Mouse (Mus musculus) frontal cortex, postnatal 14 days (tissue): ENCODE measurements around the gene Calcr.
"Not testable (repeated sequence)": the region's sequence is repeated elsewhere in the genome, so short reads cannot be mapped to it uniquely, and the experiment has no call there.

ENCODE experiments used
- DNase-seq, 2 experiments: peaks; one replicate each; pipeline ENCODE4 v3.0.0; 2022; ENCODE audit warnings: low spot score in 2 of 2

Gene Calcr

GRCm38 (mm10) chr6:3764230-3764764 is at the start of gene Calcr:
Gene Calcr, minus strand, starts transcription at chr6:3764714.
- no peak for DNase-seq

- no peak for DNase-seq
These were observed 3.0 kb upstream of the Calcr start for GRCm38 (mm10) chr6:3767485-3767884.

DNA sequence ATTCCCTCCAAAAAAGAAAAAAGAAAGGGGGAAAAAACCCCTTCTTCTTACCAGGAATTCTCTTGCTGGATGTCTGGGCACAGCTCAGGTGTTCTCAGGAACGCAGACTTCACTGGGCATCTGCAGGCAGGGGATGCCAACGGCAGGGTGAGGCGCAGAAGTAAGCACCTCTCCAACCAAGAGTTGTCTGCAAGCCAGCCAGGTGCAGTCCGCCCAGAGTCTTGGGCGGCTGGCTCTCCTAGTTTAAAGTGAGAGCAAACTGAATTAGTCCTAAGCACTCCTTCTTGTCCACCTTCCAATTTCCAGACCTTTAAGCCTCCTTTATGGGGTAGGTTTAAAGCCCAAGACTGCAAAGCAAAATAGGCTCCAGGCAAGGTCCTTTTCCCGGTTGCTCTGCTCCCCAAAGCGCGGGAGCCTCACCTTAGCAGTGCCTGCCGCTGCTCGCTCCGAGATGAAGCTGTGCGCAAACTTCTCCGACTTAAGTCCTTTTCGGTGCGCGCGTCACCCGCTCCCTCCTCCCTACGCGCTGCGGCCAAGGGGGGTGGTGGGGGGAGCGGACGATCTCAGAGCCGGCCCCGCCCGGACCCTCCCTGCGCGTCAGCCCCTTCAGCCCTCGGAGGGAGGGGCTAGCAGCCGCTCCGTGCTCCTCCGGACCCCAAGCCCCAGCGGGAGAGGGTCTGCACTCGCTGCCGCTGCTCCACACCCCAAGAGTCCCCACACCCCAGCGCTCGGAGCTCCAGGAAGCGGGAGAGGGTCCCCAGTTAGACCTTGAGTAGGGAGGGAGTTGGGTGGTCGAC is 1.1 kb downstream of the Calcr start:
- no peak for DNase-seq

GRCm38 (mm10) chr6:3751576-3751975 is 12.9 kb downstream of the Calcr start:
- DNase-seq = no peak

DNA sequence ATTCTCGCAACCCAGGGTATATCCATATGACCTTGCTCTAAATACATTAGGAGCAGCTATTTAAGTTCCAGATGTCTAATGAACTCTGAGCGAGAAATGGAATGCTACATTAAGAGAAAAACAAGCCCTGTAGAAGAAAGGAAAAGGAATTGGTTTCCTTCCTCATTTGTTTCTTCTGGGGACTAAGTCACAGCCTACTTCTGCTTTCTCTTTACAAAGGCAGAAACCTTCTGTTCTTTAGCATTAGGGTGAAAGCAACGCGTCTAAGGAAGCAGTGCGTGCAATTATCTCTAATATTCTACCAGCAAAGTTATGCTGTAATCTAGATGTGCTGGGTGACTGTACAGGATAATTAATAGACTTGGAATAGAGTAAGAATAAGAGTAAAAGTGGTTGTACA is 14.9 kb downstream of the Calcr start:
- DNase-seq = no peak

DNA sequence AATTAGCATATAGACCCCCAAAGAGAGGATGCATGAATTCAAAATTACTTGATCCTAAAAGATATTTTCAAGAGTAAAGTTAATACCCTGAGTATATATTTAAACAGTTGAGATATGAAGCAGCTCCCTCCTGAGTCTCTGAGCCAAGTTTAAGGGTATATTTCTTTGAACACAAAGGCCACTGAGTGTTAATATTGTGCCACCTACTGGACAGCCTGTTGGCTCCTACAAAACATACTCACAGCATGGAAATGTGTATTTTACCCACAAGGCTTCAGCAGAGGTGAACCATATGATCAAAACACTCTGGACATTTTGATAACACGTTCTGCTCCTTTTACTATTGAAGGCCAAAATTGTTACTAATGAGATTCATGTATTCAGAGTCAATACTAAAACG is 19.0 kb downstream of the Calcr start:
- DNase-seq = no peak

- DNase-seq = no peak
These were observed 22.4 kb downstream of the Calcr start for GRCm38 (mm10) chr6:3741996-3742713.

GRCm38 (mm10) chr6:3741296-3741695 is 23.2 kb downstream of the Calcr start:
- DNase-seq = no peak

DNA sequence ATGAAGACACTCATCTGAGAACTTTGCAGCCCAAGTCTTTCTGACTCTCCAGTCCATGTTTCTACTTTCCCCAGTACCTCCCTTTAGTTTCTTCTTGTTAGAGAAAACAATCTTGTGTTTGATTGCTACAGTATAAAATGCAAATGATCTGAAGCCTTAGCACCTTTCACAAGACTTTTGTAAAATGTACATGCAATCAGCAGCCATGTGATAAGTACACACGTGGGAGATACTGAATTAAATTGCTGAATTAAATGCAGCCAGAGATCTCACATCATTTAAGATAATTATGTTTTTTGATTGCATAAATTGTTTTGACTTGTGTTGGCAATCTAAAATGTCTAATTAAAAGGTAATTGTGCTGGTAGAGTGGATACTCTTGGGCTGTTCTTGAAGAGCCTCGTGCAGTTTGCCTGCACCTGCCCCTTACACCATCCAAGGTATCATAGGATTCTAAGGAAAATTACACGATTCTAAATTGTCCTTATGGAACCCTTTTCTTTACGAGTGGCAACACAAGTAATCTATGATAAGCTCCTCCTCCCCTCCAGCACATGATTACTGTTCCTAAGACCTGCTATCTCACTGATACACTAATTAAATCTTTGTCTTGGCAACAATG is 34.2 kb downstream of the Calcr start:
- DNase-seq = no peak

DNA sequence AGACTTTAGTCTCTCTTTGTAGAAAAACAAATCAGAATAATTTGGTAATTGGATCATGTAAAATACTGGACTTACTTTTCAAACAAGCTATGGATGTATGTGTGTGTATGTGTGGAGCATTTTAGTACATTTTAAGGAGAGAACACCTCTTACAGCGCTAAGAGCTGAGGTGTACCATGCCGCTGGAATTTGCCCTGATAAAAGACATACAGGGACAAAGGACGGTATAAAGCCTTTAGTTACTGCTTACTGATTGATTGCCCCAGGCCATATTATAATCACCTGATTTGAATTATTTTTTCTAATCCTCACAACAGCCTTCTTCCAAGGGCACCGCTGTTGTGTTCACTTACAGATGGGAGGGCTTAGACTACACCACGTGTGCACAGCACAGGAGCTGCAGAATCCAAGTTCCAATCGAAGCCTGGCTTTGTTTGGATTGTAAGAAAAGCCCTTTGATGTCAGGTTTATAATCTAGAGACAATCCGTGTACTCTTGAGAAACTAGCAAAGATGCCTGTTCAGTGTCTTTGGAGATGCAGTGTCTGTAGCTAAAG is 76.3 kb downstream of the Calcr start:
- no peak for DNase-seq

DNA sequence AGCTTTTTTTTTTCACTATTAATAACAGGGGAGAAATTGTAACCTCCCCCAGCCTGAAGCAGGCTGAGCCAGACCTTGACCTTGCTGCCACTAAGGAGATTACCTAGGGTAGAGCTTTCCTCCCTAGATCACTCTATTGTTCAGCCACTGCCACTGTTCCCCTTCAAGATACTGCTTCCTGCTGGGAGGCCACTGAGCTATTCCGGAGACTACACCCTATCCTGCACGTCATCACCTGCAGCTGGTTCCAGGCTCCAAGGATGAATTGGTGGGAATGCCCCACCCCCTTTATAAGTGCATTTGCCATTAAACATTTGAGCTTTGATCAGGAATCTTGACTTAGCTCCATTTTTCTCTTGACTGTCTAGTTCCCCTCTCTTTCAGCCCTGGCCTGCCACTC is 86.2 kb downstream of the Calcr start:
- DNase-seq = not testable (repeated sequence)

- no peak for DNase-seq
These were observed 86.7 kb downstream of the Calcr start for GRCm38 (mm10) chr6:3677806-3678205.

- not testable (repeated sequence) for DNase-seq
These were observed 92.6 kb downstream of the Calcr start for GRCm38 (mm10) chr6:3671941-3672340.

- no peak for DNase-seq
These were observed 100.3 kb downstream of the Calcr start for GRCm38 (mm10) chr6:3664147-3664716.

- no peak for DNase-seq
These were observed 106.1 kb downstream of the Calcr start for GRCm38 (mm10) chr6:3658405-3658804.
